Mouse (Mus musculus): ENCODE results near the gene Ubap1l. TPM values are rescaled to one million over a fixed set of nuclear protein-coding genes. Genes with fewer than 3 reads are reported as not detected.

Ubap1l gene
- polyA plus RNA-seq, 1 experiment: 0.98 TPM

GRCm38 (mm10) chr9:65386373-65387140, 25.7 kb downstream of the Ubap1l start:
- H3K4me1 ChIP-seq (ENCODE audit: control insufficient read depth, insufficient read depth, low read length): no peaks in the 10 kb centered on the region; the same call in 1 of the 2 replicates
- no peak overlapping the region for H3K27ac ChIP-seq (ENCODE audit: insufficient read depth, low read length)
- no peak for TF ChIP-seq CTCF (IDR thresholded peaks at IDR 0.05; ENCODE audit: borderline replicate concordance, insufficient read depth, low read length)
- no peak for TF ChIP-seq POLR2A (IDR thresholded peaks at IDR 0.05; ENCODE audit: low read depth, low read length)
- no peak overlapping the region for H3K4me3 ChIP-seq (ENCODE audit: insufficient read depth, low read length)

DNA sequence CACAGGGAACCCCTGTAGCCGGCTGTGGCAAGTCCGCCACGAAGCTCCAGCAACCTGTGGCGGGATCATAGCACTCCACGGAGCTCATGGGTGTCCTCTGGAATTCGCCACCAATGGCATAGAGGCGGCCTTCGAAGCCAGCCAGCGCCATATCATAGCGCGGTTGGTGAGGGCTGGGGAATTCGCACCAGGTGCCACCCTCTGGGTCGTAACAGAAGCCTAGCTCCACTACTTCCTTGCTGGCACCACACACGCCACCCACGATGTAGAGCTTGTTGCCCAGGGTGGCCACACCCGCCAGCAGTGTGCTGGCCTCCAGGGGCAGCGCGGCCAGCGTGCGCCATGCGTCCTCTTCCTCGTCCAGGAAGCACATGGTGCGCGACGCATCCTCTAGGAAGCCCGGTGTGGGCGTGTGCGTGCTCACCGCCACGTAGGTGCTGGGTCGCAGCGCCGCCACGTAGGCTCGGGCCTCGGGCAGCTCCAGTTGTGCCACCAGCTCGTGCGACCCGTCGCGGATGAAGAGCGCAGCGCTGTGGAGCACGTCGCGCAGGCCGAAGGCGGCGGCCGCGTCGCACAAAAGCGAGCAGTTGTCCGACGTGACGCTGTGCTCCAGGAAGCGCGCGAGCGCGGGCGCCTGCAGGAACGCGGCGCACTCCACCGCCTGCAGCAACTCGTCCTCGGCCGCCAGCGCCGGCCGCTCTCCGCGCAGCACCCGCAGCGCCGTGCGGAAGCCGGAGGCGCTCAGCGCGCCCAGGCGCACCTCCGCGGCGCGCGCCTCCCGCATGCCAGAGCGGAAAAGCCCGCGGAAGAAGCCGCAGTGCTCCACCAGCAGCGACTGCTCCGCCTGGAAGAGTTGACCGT, 30.1 kb downstream of the Ubap1l start:
- TF ChIP-seq CTCF (IDR thresholded peaks at IDR 0.05; ENCODE audit: borderline replicate concordance, insufficient read depth, low read length) (no peak), POLR2A (IDR thresholded peaks at IDR 0.05; ENCODE audit: low read depth, low read length) (no peak)
- Histone ChIP-seq H3K4me3 (ENCODE audit: insufficient read depth, low read length) (peak overlapping the region; percentile 8; the same call in 1 of the 2 replicates), H3K4me1 (ENCODE audit: control insufficient read depth, insufficient read depth, low read length) (no peaks in the 10 kb centered on the region; the same call in 1 of the 2 replicates), H3K27ac (ENCODE audit: insufficient read depth, low read length) (no peak overlapping the region)

DNA sequence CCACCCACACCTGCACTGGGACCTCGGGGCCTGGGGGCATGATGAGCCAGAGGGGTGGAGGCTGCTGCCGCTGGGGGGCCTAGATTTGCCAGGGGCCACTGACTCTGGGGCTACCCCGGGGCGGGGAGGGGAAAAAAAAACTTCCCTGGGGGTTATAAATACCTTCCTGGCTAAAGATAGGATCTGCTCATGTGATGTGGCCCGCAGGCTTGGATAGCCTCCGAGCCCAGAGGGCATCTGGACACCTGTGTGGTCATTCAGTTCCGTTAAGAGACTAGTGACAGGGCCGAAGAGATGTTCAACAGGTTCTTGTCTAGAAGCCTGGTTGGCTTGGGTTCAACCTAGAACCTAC, 30.7 kb downstream of the Ubap1l start, which contains the start of gene Kbtbd13:
Gene Kbtbd13, minus strand, starts transcription at position 40 of the 352 bp plus-strand sequence.
- H3K4me1 ChIP-seq (ENCODE audit: control insufficient read depth, insufficient read depth, low read length): no peaks in the 10 kb centered on the region; the same call in 1 of the 2 replicates
- H3K27ac ChIP-seq (ENCODE audit: insufficient read depth, low read length): no peak within 1 kb of the TSS
- H3K4me3 ChIP-seq (ENCODE audit: insufficient read depth, low read length): peak within 1 kb of the TSS; percentile 8; the same call in 1 of the 2 replicates
- TF ChIP-seq POLR2A (IDR thresholded peaks at IDR 0.05; ENCODE audit: low read depth, low read length) (no peak), CTCF (IDR thresholded peaks at IDR 0.05; ENCODE audit: borderline replicate concordance, insufficient read depth, low read length) (no peak)

GRCm38 (mm10) chr9:65392638-65393364, 32.0 kb downstream of the Ubap1l start:
- TF ChIP-seq POLR2A (IDR thresholded peaks at IDR 0.05; ENCODE audit: low read depth, low read length) (no peak), CTCF (IDR thresholded peaks at IDR 0.05; ENCODE audit: borderline replicate concordance, insufficient read depth, low read length) (peak; percentile 79; the same call in 1 of the 2 replicates)

GRCm38 (mm10) chr9:65393606-65394005, 32.8 kb downstream of the Ubap1l start:
- no peaks in the 10 kb centered on the region for H3K4me1 ChIP-seq (ENCODE audit: control insufficient read depth, insufficient read depth, low read length)
- TF ChIP-seq CTCF (IDR thresholded peaks at IDR 0.05; ENCODE audit: borderline replicate concordance, insufficient read depth, low read length) (no peak), POLR2A (IDR thresholded peaks at IDR 0.05; ENCODE audit: low read depth, low read length) (no peak)
- no peak overlapping the region for H3K27ac ChIP-seq (ENCODE audit: insufficient read depth, low read length)
- H3K4me3 ChIP-seq (ENCODE audit: insufficient read depth, low read length): no peak overlapping the region

More at GRCm38 (mm10) chr9:65392638-65393364, 32.0 kb downstream of the Ubap1l start:
- Histone ChIP-seq H3K4me3 (ENCODE audit: insufficient read depth, low read length) (no peak overlapping the region), H3K27ac (ENCODE audit: insufficient read depth, low read length) (no peak overlapping the region), H3K4me1 (ENCODE audit: control insufficient read depth, insufficient read depth, low read length) (no peaks in the 10 kb centered on the region)

- Histone ChIP-seq H3K27ac (ENCODE audit: insufficient read depth, low read length) (no peak overlapping the region), H3K4me1 (ENCODE audit: control insufficient read depth, insufficient read depth, low read length) (no peaks in the 10 kb centered on the region), H3K4me3 (ENCODE audit: insufficient read depth, low read length) (no peak overlapping the region)
- TF ChIP-seq CTCF (IDR thresholded peaks at IDR 0.05; ENCODE audit: borderline replicate concordance, insufficient read depth, low read length) (no peak), POLR2A (IDR thresholded peaks at IDR 0.05; ENCODE audit: low read depth, low read length) (no peak)
Observed at GRCm38 (mm10) chr9:65394360-65394759, 33.5 kb downstream of the Ubap1l start.

- Histone ChIP-seq H3K4me3 (ENCODE audit: insufficient read depth, low read length) (peak within 1 kb of the TSS; percentile 30), H3K4me1 (ENCODE audit: control insufficient read depth, insufficient read depth, low read length) (no peaks in the 10 kb centered on the region), H3K27ac (ENCODE audit: insufficient read depth, low read length) (no peak within 1 kb of the TSS)
- TF ChIP-seq CTCF (IDR thresholded peaks at IDR 0.05; ENCODE audit: borderline replicate concordance, insufficient read depth, low read length) (no peak), POLR2A (IDR thresholded peaks at IDR 0.05; ENCODE audit: low read depth, low read length) (peak; percentile 62)
Observed at GRCm38 (mm10) chr9:65398279-65398678, 37.4 kb downstream of the Ubap1l start, which contains the start of gene Rasl12. Rasl12 (plus strand) TSS chr9:65398506.

DNA sequence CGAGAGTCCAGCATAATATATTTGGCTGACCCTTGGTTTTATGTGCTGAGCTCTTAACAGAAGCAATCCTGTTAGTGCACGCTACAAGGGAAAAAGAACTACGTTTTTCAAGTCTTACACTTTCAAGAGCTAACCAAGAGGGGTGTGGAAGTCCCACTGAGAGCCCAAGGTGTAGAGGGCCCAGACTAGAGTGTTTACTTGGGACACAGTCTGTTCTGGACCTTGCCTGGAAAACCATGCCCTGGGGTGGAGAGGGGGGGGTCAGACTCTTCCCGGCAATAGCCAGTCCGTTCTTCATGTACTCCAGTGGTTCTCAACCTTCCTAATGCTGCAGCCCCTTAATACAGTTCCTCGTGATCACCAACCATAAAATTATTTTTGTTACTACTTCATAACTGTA, 39.1 kb downstream of the Ubap1l start:
- Histone ChIP-seq H3K27ac (ENCODE audit: insufficient read depth, low read length) (no peak overlapping the region), H3K4me3 (ENCODE audit: insufficient read depth, low read length) (no peak overlapping the region), H3K4me1 (ENCODE audit: control insufficient read depth, insufficient read depth, low read length) (no peaks in the 10 kb centered on the region)
- TF ChIP-seq CTCF (IDR thresholded peaks at IDR 0.05; ENCODE audit: borderline replicate concordance, insufficient read depth, low read length): no peak
- TF ChIP-seq POLR2A (IDR thresholded peaks at IDR 0.05; ENCODE audit: low read depth, low read length): no peak

Measured in embryonic fibroblast, embryonic 13.5 days (primary cell).